Mouse (Mus musculus) heart, embryonic 13.5 days (tissue): Measurements from ENCODE around the gene Aldh3a2. TPM values are rescaled to one million over a fixed set of nuclear protein-coding genes. Genes with fewer than 3 reads are reported as not detected.

Source experiments
- ATAC-seq: fragments of 200-750 bp; cut with Nextera tagmentation; 2 replicates; pipeline ENCODE4 v1.8.0; 2017; ENCODE audit warnings: moderate TSS enrichment; ENCODE audit not compliant: insufficient number of reproducible peaks, low FRiP score, low TSS enrichment; ENCODE audit errors: extremely low read depth
- H3K27ac ChIP-seq: fragments of 300-500 bp; sonication (generic); replicated peaks from 2 replicates; pipeline ENCODE4 v1.5.1; 2015; ENCODE audit warnings: moderate library complexity, mild to moderate bottlenecking, inconsistent platforms
- H3K27me3 ChIP-seq: fragments of 300-500 bp; sonication (generic); replicated peaks from 2 replicates; pipeline ENCODE4 v1.6.1; 2015; ENCODE audit warnings: mild to moderate bottlenecking, inconsistent platforms
- H3K36me3 ChIP-seq: fragments of 300-500 bp; sonication (generic); 2 replicates; pipeline ENCODE4 v1.6.1; 2015; ENCODE audit warnings: mild to moderate bottlenecking, inconsistent platforms
- H3K4me1 ChIP-seq: fragments of 300-500 bp; sonication (generic); 2 replicates; pipeline ENCODE4 v1.6.1; 2015; ENCODE audit warnings: inconsistent platforms
- H3K4me2 ChIP-seq: fragments of 300-500 bp; sonication (generic); 2 replicates; pipeline ENCODE4 v1.6.1; 2015; ENCODE audit warnings: inconsistent platforms, mild to moderate bottlenecking, moderate library complexity
- H3K4me3 ChIP-seq: fragments of 300-500 bp; sonication (generic); 2 replicates; pipeline ENCODE4 v1.5.1; 2015; ENCODE audit warnings: moderate library complexity, mild to moderate bottlenecking, inconsistent platforms
- H3K9ac ChIP-seq: fragments of 300-500 bp; sonication (generic); 2 replicates; pipeline ENCODE4 v1.6.1; 2015; ENCODE audit warnings: inconsistent platforms, mild to moderate bottlenecking, moderate library complexity
- H3K9me3 ChIP-seq: fragments of 300-500 bp; sonication (generic); 2 replicates; pipeline ENCODE4 v1.6.1; 2016; ENCODE audit warnings: inconsistent platforms
- WGBS: fragments of 180-500 bp; shearing (Covaris S2); methylation state at CpG from one replicate; pipeline ENCODE4 v1.1.7; 2015; ENCODE audit warnings: mixed read lengths; 5-methylcytosine and 5-hydroxymethylcytosine counted together
- polyA plus RNA-seq: library from polyadenylated mRNA; unstranded; fragments of >200 nt; fragmentation: Nextera tagmentation; extraction: Ambion mirVana; gene quantifications from 2 replicates; pipeline ENCODE4 v1.2.1, GENCODE M21; 2015

Gene Aldh3a2
- polyA plus RNA-seq, 1 experiment from 2014 or later = 26.0 TPM

GRCm38 (mm10) chr11:61296556-61296955 lies 29.3 kb upstream of the Aldh3a2 start:
- 73% methylated on average over 1 of the region's 1 CpGs for WGBS
- Histone ChIP-seq H3K4me3 (no peak overlapping the region), H3K36me3 (no peaks in the 10 kb centered on the region), H3K9me3 (peaks cover 8% of the 10 kb centered on the region; the same call in 1 of the 2 replicates), H3K9ac (no peak overlapping the region), H3K4me1 (peaks cover 24% of the 10 kb centered on the region), H3K27me3 (no peaks in the 10 kb centered on the region), H3K27ac (no peak overlapping the region), H3K4me2 (no peak overlapping the region)
- no peak for ATAC-seq

- H3K4me3 ChIP-seq = no peak overlapping the region
- H3K36me3 ChIP-seq = no peaks in the 10 kb centered on the region
- no peak overlapping the region for H3K27ac ChIP-seq
- WGBS = 75% methylated on average over 2 of the region's 2 CpGs
- peaks cover 18% of the 10 kb centered on the region for H3K4me1 ChIP-seq
- no peak for ATAC-seq
- no peaks in the 10 kb centered on the region for H3K27me3 ChIP-seq
- no peak overlapping the region for H3K4me2 ChIP-seq
- H3K9me3 ChIP-seq = peaks cover 8% of the 10 kb centered on the region; the same call in 1 of the 2 replicates
- H3K9ac ChIP-seq = no peak overlapping the region
Measured at GRCm38 (mm10) chr11:61295556-61295955, 28.3 kb upstream of the Aldh3a2 start.

GRCm38 (mm10) chr11:61294431-61294830 lies 27.2 kb upstream of the Aldh3a2 start:
- H3K27ac ChIP-seq = no peak overlapping the region
- H3K9ac ChIP-seq = no peak overlapping the region
- H3K36me3 ChIP-seq = no peaks in the 10 kb centered on the region
- H3K9me3 ChIP-seq = peaks cover 8% of the 10 kb centered on the region; the same call in 1 of the 2 replicates
- H3K4me1 ChIP-seq = peaks cover 7% of the 10 kb centered on the region
- H3K4me2 ChIP-seq = no peak overlapping the region
- WGBS = 57% methylated on average over 3 of the region's 3 CpGs
- no peak overlapping the region for H3K4me3 ChIP-seq
- H3K27me3 ChIP-seq = no peaks in the 10 kb centered on the region
- ATAC-seq = no peak

- no peak overlapping the region for H3K4me3 ChIP-seq
- no peak overlapping the region for H3K27ac ChIP-seq
- H3K4me2 ChIP-seq = no peak overlapping the region
- no peaks in the 10 kb centered on the region for H3K36me3 ChIP-seq
- no peak for ATAC-seq
- peaks cover 8% of the 10 kb centered on the region; the same call in 1 of the 2 replicates for H3K9me3 ChIP-seq
- H3K27me3 ChIP-seq = no peaks in the 10 kb centered on the region
- WGBS = 78% methylated on average over 2 of the region's 2 CpGs
- H3K4me1 ChIP-seq = no peaks in the 10 kb centered on the region
- no peak overlapping the region for H3K9ac ChIP-seq
Measured at GRCm38 (mm10) chr11:61293251-61293650, 26.0 kb upstream of the Aldh3a2 start.

- H3K4me1 ChIP-seq = no peaks in the 10 kb centered on the region
- H3K4me2 ChIP-seq = no peak overlapping the region
- WGBS = 71% methylated on average over 6 of the region's 6 CpGs
- no peaks in the 10 kb centered on the region for H3K36me3 ChIP-seq
- no peaks in the 10 kb centered on the region for H3K27me3 ChIP-seq
- ATAC-seq = no peak
- no peak overlapping the region for H3K4me3 ChIP-seq
- H3K27ac ChIP-seq = no peak overlapping the region
- H3K9me3 ChIP-seq = no peaks in the 10 kb centered on the region
- H3K9ac ChIP-seq = no peak overlapping the region
Measured at GRCm38 (mm10) chr11:61284323-61284722, 17.1 kb upstream of the Aldh3a2 start.

GRCm38 (mm10) chr11:61283414-61284049 lies 16.3 kb upstream of the Aldh3a2 start:
- no peaks in the 10 kb centered on the region for H3K27me3 ChIP-seq
- WGBS = 66% methylated on average over 10 of the region's 10 CpGs
- H3K9me3 ChIP-seq = no peaks in the 10 kb centered on the region
- no peaks in the 10 kb centered on the region for H3K4me1 ChIP-seq
- H3K4me2 ChIP-seq = no peak overlapping the region
- H3K4me3 ChIP-seq = no peak overlapping the region
- H3K36me3 ChIP-seq = no peaks in the 10 kb centered on the region
- no peak overlapping the region for H3K9ac ChIP-seq
- H3K27ac ChIP-seq = no peak overlapping the region
- ATAC-seq = no peak

- Histone ChIP-seq H3K4me2 (no peak overlapping the region), H3K9ac (no peak overlapping the region), H3K9me3 (no peaks in the 10 kb centered on the region), H3K36me3 (no peaks in the 10 kb centered on the region), H3K27me3 (no peaks in the 10 kb centered on the region), H3K4me3 (no peak overlapping the region), H3K4me1 (0 out of 2 replicates have a peak, but pooled peaks cover 5% of the 10 kb centered on the region), H3K27ac (no peak overlapping the region)
- WGBS = 68% methylated on average over 8 of the region's 8 CpGs
- no peak for ATAC-seq
Measured at GRCm38 (mm10) chr11:61278445-61279077, 11.3 kb upstream of the Aldh3a2 start.

GRCm38 (mm10) chr11:61277937-61278336 lies 10.7 kb upstream of the Aldh3a2 start:
- 0 out of 2 replicates have a peak, but pooled peaks cover 5% of the 10 kb centered on the region for H3K4me1 ChIP-seq
- no peaks in the 10 kb centered on the region for H3K36me3 ChIP-seq
- WGBS = 49% methylated on average over 2 of the region's 2 CpGs
- no peak overlapping the region for H3K4me3 ChIP-seq
- no peaks in the 10 kb centered on the region for H3K27me3 ChIP-seq
- H3K9me3 ChIP-seq = no peaks in the 10 kb centered on the region
- H3K27ac ChIP-seq = no peak overlapping the region
- H3K4me2 ChIP-seq = no peak overlapping the region
- no peak for ATAC-seq
- no peak overlapping the region for H3K9ac ChIP-seq

GRCm38 (mm10) chr11:61276482-61276881 lies 9.2 kb upstream of the Aldh3a2 start:
- Histone ChIP-seq H3K36me3 (no peaks in the 10 kb centered on the region), H3K27ac (no peak overlapping the region), H3K9ac (no peak overlapping the region), H3K4me1 (0 out of 2 replicates have a peak, but pooled peaks cover 5% of the 10 kb centered on the region), H3K9me3 (no peaks in the 10 kb centered on the region), H3K27me3 (no peaks in the 10 kb centered on the region), H3K4me2 (no peak overlapping the region), H3K4me3 (no peak overlapping the region)
- no peak for ATAC-seq
- 59% methylated on average over 3 of the region's 3 CpGs for WGBS

- no peaks in the 10 kb centered on the region for H3K36me3 ChIP-seq
- H3K9ac ChIP-seq = no peak overlapping the region
- no peak overlapping the region for H3K4me3 ChIP-seq
- no peak for ATAC-seq
- H3K27me3 ChIP-seq = no peaks in the 10 kb centered on the region
- H3K27ac ChIP-seq = no peak overlapping the region
- WGBS = 60% methylated on average over 8 of the region's 8 CpGs
- no peaks in the 10 kb centered on the region for H3K9me3 ChIP-seq
- no peak overlapping the region for H3K4me2 ChIP-seq
- 0 out of 2 replicates have a peak, but pooled peaks cover 5% of the 10 kb centered on the region for H3K4me1 ChIP-seq
Measured at GRCm38 (mm10) chr11:61275106-61275505, 7.8 kb upstream of the Aldh3a2 start.

GRCm38 (mm10) chr11:61274421-61274820 lies 7.2 kb upstream of the Aldh3a2 start:
- Histone ChIP-seq H3K4me3 (no peak overlapping the region), H3K9me3 (no peaks in the 10 kb centered on the region), H3K27ac (no peak overlapping the region), H3K36me3 (no peaks in the 10 kb centered on the region), H3K9ac (no peak overlapping the region), H3K4me2 (no peak overlapping the region), H3K27me3 (no peaks in the 10 kb centered on the region), H3K4me1 (0 out of 2 replicates have a peak, but pooled peaks cover 5% of the 10 kb centered on the region)
- WGBS = 69% methylated on average over 1 of the region's 1 CpGs
- ATAC-seq = no peak

GRCm38 (mm10) chr11:61273928-61274327 lies 6.7 kb upstream of the Aldh3a2 start:
- H3K9ac ChIP-seq = no peak overlapping the region
- no peaks in the 10 kb centered on the region for H3K36me3 ChIP-seq
- ATAC-seq = no peak
- H3K4me3 ChIP-seq = no peak overlapping the region
- H3K4me1 ChIP-seq = 0 out of 2 replicates have a peak, but pooled peaks cover 5% of the 10 kb centered on the region
- H3K27ac ChIP-seq = no peak overlapping the region
- no peaks in the 10 kb centered on the region for H3K9me3 ChIP-seq
- no peaks in the 10 kb centered on the region for H3K27me3 ChIP-seq
- H3K4me2 ChIP-seq = no peak overlapping the region
- 83% methylated on average over 2 of the region's 2 CpGs for WGBS
